Comparison of ENCODE assay signal across 9 mouse cellular contexts in the genomic region with DNA sequence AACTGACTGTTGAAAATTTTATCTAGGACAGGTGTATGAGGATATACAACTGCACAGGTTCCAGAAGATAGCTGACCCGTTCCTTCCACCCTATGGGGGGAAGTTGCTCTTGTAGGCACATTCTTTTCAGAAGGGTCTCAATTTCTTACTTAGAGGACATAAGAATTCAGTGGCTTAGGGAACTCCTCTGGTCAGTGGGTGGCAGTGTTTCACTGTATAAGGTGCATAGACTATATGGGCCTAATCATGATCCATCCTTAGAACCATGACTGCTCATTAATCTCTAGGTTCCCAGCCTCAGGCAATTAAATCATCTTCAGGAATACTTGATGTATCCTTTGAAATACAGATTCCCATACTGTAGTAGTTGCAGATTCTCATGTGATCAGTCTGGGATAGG. TPM values are rescaled to one million over a fixed set of nuclear protein-coding genes. Genes with fewer than 3 reads are reported as not detected.
DNase-seq lines count a peak whose midpoint lies in the region; ATAC-seq and TF ChIP-seq lines count a peak whose summit lies in the region.
"Had no signal": no experiment of that assay in that cellular context is flagged by ENCODE, and none has a peak within 500 bp of the region (broad histone marks: within the 10 kb centered on the region; RNA-seq: fewer than 3 reads in every experiment).

No protein-coding gene starts in this region.

- in situ Hi-C loops in CH12.LX (cut with MboI; ENCODE audit: low pct_ligation_motif_present, low pct_unique_long_range_greater_than_20kb, low sequenced_read_pairs) = loop anchor here (10.0 kb wide), 1 partner anchor 131 kb away; no protein-coding TSS in a partner anchor

- peak; percentile 86 for TF ChIP-seq RAD21 in CH12.LX (IDR thresholded peaks at IDR 0.05; ENCODE audit: low read depth, low read length)

- peak; percentile 6 to 26 for DNase-seq in left cerebral cortex, postnatal 14 days (ENCODE audit: low spot score in 2 of 2)
- no peak for DNase-seq in left cerebral cortex, adult 11 months (ENCODE audit: low spot score)
- DNase-seq in CH12.LX (ENCODE audit: extremely low read depth) = peak; percentile 50
- peak; percentile 11 for DNase-seq in adrenal gland, postnatal 14 days
- peak; percentile 31 for DNase-seq in lung, postnatal 25 days (ENCODE audit: low spot score)
- DNase-seq in yolk sac, embryonic 10.5 days (ENCODE audit: low spot score) = no peak

- peak; percentile 64; the same call in 1 of the 2 replicates for ATAC-seq in intestine, embryonic 16.5 days

- peak overlapping the region; percentile 22; the same call in 1 of the 2 replicates for H3K4me2 ChIP-seq in CH12.LX (ENCODE audit: insufficient read depth, low read depth, poor library complexity, severe bottlenecking)
- H3K4me2 ChIP-seq in intestine, embryonic 16.5 days (ENCODE audit: low read depth, low read length) = no peak overlapping the region
- H3K4me2 ChIP-seq: limb, embryonic 12.5 days had no signal

- no peak for TF ChIP-seq POLR2A in CH12.LX (IDR thresholded peaks at IDR 0.05; ENCODE audit: low read depth, low read length)

- no peaks in the 10 kb centered on the region for H3K79me2 ChIP-seq in CH12.LX (replicated peaks; ENCODE audit: control insufficient read depth, extremely low read depth, insufficient read depth, poor library complexity, severe bottlenecking)

- intact Hi-C loops in left cerebral cortex, postnatal 14 days (cut with DNase I) = loop anchor here (5.0 kb wide), 2 partner anchors 109 to 134 kb away; no protein-coding TSS in a partner anchor

- no peaks in the 10 kb centered on the region for H3K27me3 ChIP-seq in CH12.LX (replicated peaks)
- H3K27me3 ChIP-seq in intestine, embryonic 16.5 days (replicated peaks; ENCODE audit: control insufficient read depth, insufficient read depth, low read length) = no peaks in the 10 kb centered on the region
- H3K27me3 ChIP-seq: limb, embryonic 12.5 days had no signal

- H3K9me3 ChIP-seq in CH12.LX (replicated peaks; ENCODE audit: low read length) = no peaks in the 10 kb centered on the region
- no peaks in the 10 kb centered on the region for H3K9me3 ChIP-seq in intestine, embryonic 16.5 days (ENCODE audit: control insufficient read depth, low read length)
- H3K9me3 ChIP-seq: limb, embryonic 12.5 days had no signal

- peaks cover 4 to 15% of the 10 kb centered on the region in 2 experiments for H3K36me3 ChIP-seq in CH12.LX (replicated peaks in 1 of 2; ENCODE audit: control insufficient read depth in 1 of 2, insufficient read depth in 1 of 2, low read length in 1 of 2)
- no peaks in the 10 kb centered on the region for H3K36me3 ChIP-seq in intestine, embryonic 16.5 days (ENCODE audit: control insufficient read depth, insufficient read depth, low read length)
- H3K36me3 ChIP-seq: limb, embryonic 12.5 days had no signal

- H3K27ac ChIP-seq in CH12.LX (ENCODE audit: insufficient read depth, low read depth) = no peak overlapping the region
- H3K27ac ChIP-seq in intestine, embryonic 16.5 days (ENCODE audit: low read length) = no peak overlapping the region
- H3K27ac ChIP-seq: limb, embryonic 12.5 days had no signal

- no peak for TF ChIP-seq EP300 in CH12.LX (IDR thresholded peaks at IDR 0.05; ENCODE audit: low read length)

- WGBS in intestine, embryonic 16.5 days = 63% methylated on average over 1 of the region's 1 CpGs

- dilution Hi-C loops in CH12.LX (cut with MboI; ENCODE audit: extremely low pct_ligation_motif_present, extremely low pct_unique_long_range_greater_than_20kb, low sequenced_read_pairs) = no loop called here

- TF ChIP-seq CTCF in CH12.LX (conservative IDR thresholded peaks at IDR 0.05 in 1 of 2, IDR thresholded peaks at IDR 0.05 in 1 of 2; ENCODE audit: low read depth in 2 of 2, low read length in 2 of 2) = peak; percentile 28 to 78; a peak in 3 of 4 replicates

- peaks cover 0 to 4% of the 10 kb centered on the region in 2 experiments; a peak in 1 of 4 replicates for H3K4me1 ChIP-seq in CH12.LX (ENCODE audit: control insufficient read depth in 1 of 2, insufficient read depth in 2 of 2)
- no peaks in the 10 kb centered on the region for H3K4me1 ChIP-seq in intestine, embryonic 16.5 days (ENCODE audit: control insufficient read depth, insufficient read depth, low read length)
- H3K4me1 ChIP-seq: limb, embryonic 12.5 days had no signal

- no peak overlapping the region for H3K4me3 ChIP-seq in CH12.LX (replicated peaks in 1 of 3; ENCODE audit: low read depth in 2 of 3, low read length in 2 of 3, poor library complexity in 1 of 3)
- no peak overlapping the region for H3K4me3 ChIP-seq in intestine, embryonic 16.5 days (ENCODE audit: low read length)
- H3K4me3 ChIP-seq: erythroblast, embryonic 14.5 days; limb, embryonic 12.5 days had no signal

- no peak overlapping the region for H3K9ac ChIP-seq in CH12.LX (ENCODE audit: insufficient read depth, low read depth)
- no peak overlapping the region for H3K9ac ChIP-seq in intestine, embryonic 16.5 days (ENCODE audit: low read depth, low read length)
- H3K9ac ChIP-seq: limb, embryonic 12.5 days had no signal

TF ChIP-seq in CH12.LX, 34 proteins besides CTCF, POLR2A, EP300 and RAD21:
- TF ChIP-seq JUN (IDR thresholded peaks at IDR 0.05; ENCODE audit: insufficient read depth, low read depth, low read length) (no peak), JUND (conservative IDR thresholded peaks at IDR 0.05; ENCODE audit: low read depth, low read length) (no peak), SMC3 (IDR thresholded peaks at IDR 0.05; ENCODE audit: low read depth, low read length) (peak; percentile 76), ZC3H11A (IDR thresholded peaks at IDR 0.05; ENCODE audit: low read depth, low read length) (peak; percentile 65)

RNA-seq across cellular contexts. Expression of a gene that starts 5.5 kb away (rescaled TPM):
- under 1 TPM in 1 of 2 experiments, not detected in 1; 0.62 TPM for total RNA-seq in left cerebral cortex, postnatal 14 days (2021)
- 3.1 and 3.2 TPM in 2 replicates for total RNA-seq in CH12.LX (2012; rRNA removed)
- 25.2 and 35.2 TPM in 2 replicates for total RNA-seq in CH12.LX (2014; rRNA removed)
- 3.6 and 4.6 TPM in 2 replicates for polyA plus RNA-seq in CH12.LX (2012; ENCODE audit: insufficient read length, low read depth)
- total RNA-seq in adrenal gland, postnatal 14 days (2021) = 0.93 and 1.4 TPM in 2 replicates
- 0.86 and 0.99 TPM in 2 replicates for polyA plus RNA-seq in intestine, embryonic 16.5 days (2015; fragmentation: Nextera tagmentation; extraction: Ambion mirVana)
- polyA plus RNA-seq: limb, embryonic 12.5 days had no signal

Comparison
In these comparisons a context has a peak if more than half of its experiments do, and no peak if none do; other contexts are left out.
1. DNase-seq: peak in left cerebral cortex, postnatal 14 days (2 of 2), CH12.LX (single experiment), adrenal gland, postnatal 14 days (single experiment) and lung, postnatal 25 days (single experiment); none in left cerebral cortex, adult 11 months (single experiment) and yolk sac, embryonic 10.5 days (single experiment).